Mouse (Mus musculus) myocyte (in vitro differentiated cells): ENCODE data around the gene Kcnq4. TPM values are rescaled to one million over a fixed set of nuclear protein-coding genes. Genes with fewer than 3 reads are reported as not detected.

Experiments
- H3K27me3 ChIP-seq: one replicate; pipeline ENCODE4 v1.6.1; 2011; ENCODE audit not compliant: control insufficient read depth, insufficient read depth, insufficient read length
- H3K36me3 ChIP-seq: one replicate; pipeline ENCODE4 v1.6.1; 2011; ENCODE audit not compliant: control insufficient read depth, insufficient read depth
- H3K4me2 ChIP-seq: one replicate; pipeline ENCODE4 v1.6.1; 2011; ENCODE audit warnings: low read depth, control low read depth
- H3K4me3 ChIP-seq: one replicate; pipeline ENCODE4 v1.5.1; 2011; ENCODE audit warnings: mild to moderate bottlenecking, control low read depth, moderate library complexity
- H3K79me2 ChIP-seq: one replicate; pipeline ENCODE4 v1.6.1; 2011; ENCODE audit not compliant: control insufficient read depth, insufficient read depth
- H3ac ChIP-seq: one replicate; pipeline ENCODE4 v1.6.1; 2011; ENCODE audit not compliant: control insufficient read depth, insufficient read length
- CEBPB ChIP-seq: IDR thresholded peaks from 2 replicates; pipeline ENCODE4 v1.6.1; 2011; ENCODE audit warnings: mild to moderate bottlenecking, moderate library complexity; ENCODE audit not compliant: poor library complexity, insufficient read depth, severe bottlenecking
- E2F4 ChIP-seq: IDR thresholded peaks from one replicate; pipeline ENCODE4 v1.6.1; 2011; ENCODE audit warnings: mild to moderate bottlenecking, control low read depth, moderate library complexity; ENCODE audit not compliant: insufficient read depth
- MAX ChIP-seq: IDR thresholded peaks from one replicate; pipeline ENCODE4 v1.6.1; 2011; ENCODE audit warnings: low read depth, mild to moderate bottlenecking, control low read depth
- MYOD1 ChIP-seq, 3 experiments: IDR thresholded peaks; one replicate each; pipeline ENCODE4 v1.6.1; 2011; ENCODE audit warnings: control low read depth in 2 of 3, low read depth in 2 of 3, mild to moderate bottlenecking in 2 of 3, moderate library complexity in 1 of 3; ENCODE audit not compliant: insufficient read length in 2 of 3, control insufficient read depth in 1 of 3
- MYOG ChIP-seq, 3 experiments: IDR thresholded peaks; one replicate each; pipeline ENCODE4 v1.6.1; 2011; ENCODE audit warnings: control low read depth in 2 of 3, low read depth in 2 of 3, mild to moderate bottlenecking in 2 of 3; ENCODE audit not compliant: insufficient read length in 2 of 3, control insufficient read depth in 1 of 3, insufficient read depth in 1 of 3
- POLR2A ChIP-seq: IDR thresholded peaks from one replicate; pipeline ENCODE4 v1.6.1; 2011; ENCODE audit warnings: low read depth, mild to moderate bottlenecking, control low read depth, moderate library complexity; ENCODE audit not compliant: insufficient read length
- POLR2AphosphoS2 ChIP-seq: IDR thresholded peaks from one replicate; pipeline ENCODE4 v1.6.1; 2011; ENCODE audit warnings: low read depth, control low read depth; ENCODE audit not compliant: insufficient read length
- REST ChIP-seq: IDR thresholded peaks from one replicate; pipeline ENCODE4 v1.6.1; 2011; ENCODE audit warnings: mild to moderate bottlenecking, control low read depth, moderate library complexity; ENCODE audit not compliant: insufficient read depth, insufficient read length
- SRF ChIP-seq: IDR thresholded peaks from one replicate; pipeline ENCODE4 v1.6.1; 2011; ENCODE audit warnings: low read depth; ENCODE audit not compliant: control insufficient read depth, insufficient read length
- TCF12 ChIP-seq: IDR thresholded peaks from one replicate; pipeline ENCODE4 v1.6.1; 2011; ENCODE audit warnings: mild to moderate bottlenecking, control low read depth; ENCODE audit not compliant: poor library complexity, insufficient read depth, severe bottlenecking
- TCF3 ChIP-seq: IDR thresholded peaks from one replicate; pipeline ENCODE4 v1.6.1; 2011; ENCODE audit warnings: low read depth, control low read depth; ENCODE audit not compliant: insufficient read length
- USF1 ChIP-seq: IDR thresholded peaks from one replicate; pipeline ENCODE4 v1.6.1; 2011; ENCODE audit warnings: low read depth, mild to moderate bottlenecking, control low read depth, moderate library complexity
- polyA plus RNA-seq: library from polyadenylated mRNA; unstranded; fragments of >200 nt; fragmentation: generic; extraction: Trizol; gene quantifications from one replicate; pipeline ENCODE4 v1.2.1, GENCODE M21; 2012; ENCODE audit warnings: missing spikeins

Kcnq4 gene
- polyA plus RNA-seq, 1 experiment: 23.1 TPM

- Histone ChIP-seq H3K4me2 (no peak overlapping the region), H3ac (no peak overlapping the region), H3K36me3 (peaks cover 3% of the 10 kb centered on the region), H3K79me2 (no peaks in the 10 kb centered on the region), H3K4me3 (no peak overlapping the region), H3K27me3 (no peaks in the 10 kb centered on the region)
- TF ChIP-seq CEBPB (no peak), MYOD1 (IDR thresholded peaks at IDR 0.05; ENCODE audit: control insufficient read depth in 1 of 3, insufficient read length in 2 of 3, low read depth in 2 of 3) (peak in 1 of 3 experiments; percentile 49), MYOG (IDR thresholded peaks at IDR 0.05; ENCODE audit: control insufficient read depth in 1 of 3, insufficient read depth in 1 of 3, insufficient read length in 2 of 3, low read depth in 2 of 3) (peak in 1 of 3 experiments; percentile 23)
Observed at GRCm38 (mm10) chr4:120712236-120712635, 36.2 kb downstream of the Kcnq4 start.

GRCm38 (mm10) chr4:120702511-120702910, 45.9 kb downstream of the Kcnq4 start:
- H3K27me3 ChIP-seq: no peaks in the 10 kb centered on the region

GRCm38 (mm10) chr4:120702056-120702455, 46.4 kb downstream of the Kcnq4 start:
- H3K4me3 ChIP-seq: no peak overlapping the region
- no peaks in the 10 kb centered on the region for H3K36me3 ChIP-seq
- H3K79me2 ChIP-seq: no peaks in the 10 kb centered on the region
- no peak overlapping the region for H3ac ChIP-seq
- H3K4me2 ChIP-seq: no peak overlapping the region
- TF ChIP-seq SRF: no peak
- TF ChIP-seq MAX: no peak
- TF ChIP-seq TCF12: peak; percentile 22
- peak in 2 of 3 experiments; percentile 87 to 95 for TF ChIP-seq MYOD1 (IDR thresholded peaks at IDR 0.05; ENCODE audit: control insufficient read depth in 1 of 3, insufficient read length in 2 of 3, low read depth in 2 of 3)
- no peak for TF ChIP-seq E2F4
- TF ChIP-seq TCF3: peak; percentile 81
- no peak for TF ChIP-seq POLR2A
- TF ChIP-seq CEBPB: no peak
- peak; percentile 54 to 97 (median 96) for TF ChIP-seq MYOG (IDR thresholded peaks at IDR 0.05; ENCODE audit: control insufficient read depth in 1 of 3, insufficient read depth in 1 of 3, insufficient read length in 2 of 3, low read depth in 2 of 3)
- no peak for TF ChIP-seq POLR2AphosphoS2
- no peak for TF ChIP-seq REST
- TF ChIP-seq USF1: no peak
- no peaks in the 10 kb centered on the region for H3K27me3 ChIP-seq

More at GRCm38 (mm10) chr4:120702511-120702910, 45.9 kb downstream of the Kcnq4 start:
- Histone ChIP-seq H3K4me2 (no peak overlapping the region), H3ac (no peak overlapping the region), H3K79me2 (no peaks in the 10 kb centered on the region), H3K36me3 (no peaks in the 10 kb centered on the region), H3K4me3 (no peak overlapping the region)
- TF ChIP-seq REST (no peak), POLR2AphosphoS2 (no peak), USF1 (no peak), MAX (no peak), POLR2A (no peak), E2F4 (no peak), MYOD1 (IDR thresholded peaks at IDR 0.05; ENCODE audit: control insufficient read depth in 1 of 3, insufficient read length in 2 of 3, low read depth in 2 of 3) (peak in 2 of 3 experiments; percentile 37 to 81), CEBPB (no peak), MYOG (IDR thresholded peaks at IDR 0.05; ENCODE audit: control insufficient read depth in 1 of 3, insufficient read depth in 1 of 3, insufficient read length in 2 of 3, low read depth in 2 of 3) (peak in 2 of 3 experiments; percentile 49 to 56), TCF3 (no peak), TCF12 (no peak), SRF (no peak)

- no peaks in the 10 kb centered on the region for H3K27me3 ChIP-seq
Observed at GRCm38 (mm10) chr4:120701180-120701579, 47.2 kb downstream of the Kcnq4 start.

GRCm38 (mm10) chr4:120697799-120698484, 50.5 kb downstream of the Kcnq4 start:
- Histone ChIP-seq H3ac (no peak overlapping the region), H3K4me2 (no peak overlapping the region), H3K79me2 (no peaks in the 10 kb centered on the region), H3K27me3 (peaks cover 5% of the 10 kb centered on the region), H3K36me3 (no peaks in the 10 kb centered on the region), H3K4me3 (no peak overlapping the region)
- TF ChIP-seq MYOD1 (IDR thresholded peaks at IDR 0.05; ENCODE audit: control insufficient read depth in 1 of 3, insufficient read length in 2 of 3, low read depth in 2 of 3) (no peak), USF1 (no peak), POLR2AphosphoS2 (no peak), MAX (no peak), MYOG (IDR thresholded peaks at IDR 0.05; ENCODE audit: control insufficient read depth in 1 of 3, insufficient read depth in 1 of 3, insufficient read length in 2 of 3, low read depth in 2 of 3) (no peak), E2F4 (no peak), REST (no peak), POLR2A (no peak), SRF (no peak), CEBPB (no peak), TCF12 (no peak), TCF3 (no peak)

More at GRCm38 (mm10) chr4:120701180-120701579, 47.2 kb downstream of the Kcnq4 start:
- Histone ChIP-seq H3ac (no peak overlapping the region), H3K79me2 (no peaks in the 10 kb centered on the region), H3K4me2 (no peak overlapping the region), H3K36me3 (no peaks in the 10 kb centered on the region), H3K4me3 (no peak overlapping the region)
- TF ChIP-seq TCF3: no peak
- peak in 1 of 3 experiments; percentile 7 for TF ChIP-seq MYOG (IDR thresholded peaks at IDR 0.05; ENCODE audit: control insufficient read depth in 1 of 3, insufficient read depth in 1 of 3, insufficient read length in 2 of 3, low read depth in 2 of 3)
